Mouse (Mus musculus) forebrain, embryonic 14.5 days (tissue): ENCODE data around the gene Nutf2. TPM values are rescaled to one million over a fixed set of nuclear protein-coding genes. Genes with fewer than 3 reads are reported as not detected.

Experiments
- ATAC-seq: fragments of 200-750 bp; cut with Nextera tagmentation; 2 replicates; pipeline ENCODE4 v1.8.0; 2017; ENCODE audit warnings: mild to moderate bottlenecking, moderate library complexity
- DNase-seq: peaks from one replicate; pipeline ENCODE4 v3.0.0-alpha.2; 2015; ENCODE audit warnings: low spot score
- H3K27ac ChIP-seq: fragments of 300-500 bp; sonication (generic); 2 replicates; pipeline ENCODE4 v1.5.1; 2014; ENCODE audit warnings: low read depth, mild to moderate bottlenecking, control low read depth, low read length, moderate library complexity
- H3K27me3 ChIP-seq: fragments of 300-500 bp; sonication (generic); replicated peaks from 2 replicates; pipeline ENCODE4 v1.6.1; 2014; ENCODE audit warnings: low read length, control low read depth, mixed read lengths; ENCODE audit not compliant: control insufficient read depth, insufficient read depth
- H3K36me3 ChIP-seq: fragments of 300-500 bp; sonication (generic); 2 replicates; pipeline ENCODE4 v1.6.1; 2014; ENCODE audit warnings: low read length, control low read depth; ENCODE audit not compliant: control insufficient read depth, insufficient read depth
- H3K4me1 ChIP-seq: fragments of 300-500 bp; sonication (generic); 2 replicates; pipeline ENCODE4 v1.6.1; 2014; ENCODE audit warnings: antibody characterized with exemption, low read length, control low read depth; ENCODE audit not compliant: control insufficient read depth, insufficient read depth
- H3K4me2 ChIP-seq: fragments of 300-500 bp; sonication (generic); 2 replicates; pipeline ENCODE4 v1.6.1; 2014; ENCODE audit warnings: mild to moderate bottlenecking, control low read depth, low read length
- H3K4me3 ChIP-seq: fragments of 300-500 bp; sonication (generic); 2 replicates; pipeline ENCODE4 v1.5.1; 2014; ENCODE audit warnings: low read depth, low read length, control low read depth
- H3K9ac ChIP-seq: fragments of 300-500 bp; sonication (generic); 2 replicates; pipeline ENCODE4 v1.6.1; 2014; ENCODE audit warnings: mild to moderate bottlenecking, low read length, control low read depth, moderate library complexity
- H3K9me3 ChIP-seq: fragments of 300-500 bp; sonication (generic); replicated peaks from 2 replicates; pipeline ENCODE4 v1.6.1; 2016; ENCODE audit warnings: low read length, control low read depth, mixed read lengths; ENCODE audit not compliant: control insufficient read depth
- WGBS: fragments of 180-500 bp; shearing (Covaris S2); extraction: QIAGEN DNeasy Blood & Tissue Kit; methylation state at CpG from one replicate; pipeline ENCODE4 v1.1.7; 2014; 5-methylcytosine and 5-hydroxymethylcytosine counted together
- polyA plus RNA-seq: library from polyadenylated mRNA; unstranded; fragments of >200 nt; fragmentation: Nextera tagmentation; extraction: Ambion mirVana; gene quantifications from 2 replicates; pipeline ENCODE4 v1.2.1, GENCODE M21; 2014

Gene Nutf2
- polyA plus RNA-seq, 1 experiment from 2014 or later, result 283 TPM

GRCm38 (mm10) chr8:105861951-105862350, 1.6 kb downstream of the Nutf2 start:
- ATAC-seq (no peak), DNase-seq (no peak)
- Histone ChIP-seq H3K4me2 (peak overlapping the region; percentile 68), H3K27ac (no peak overlapping the region), H3K9me3 (no peaks in the 10 kb centered on the region), H3K4me1 (peaks cover 19% of the 10 kb centered on the region), H3K9ac (peak overlapping the region; percentile 95), H3K36me3 (peaks cover 26% of the 10 kb centered on the region), H3K4me3 (peak overlapping the region; percentile 97), H3K27me3 (no peaks in the 10 kb centered on the region)
- WGBS, result 0% methylated on average over 1 of the region's 1 CpGs

DNA sequence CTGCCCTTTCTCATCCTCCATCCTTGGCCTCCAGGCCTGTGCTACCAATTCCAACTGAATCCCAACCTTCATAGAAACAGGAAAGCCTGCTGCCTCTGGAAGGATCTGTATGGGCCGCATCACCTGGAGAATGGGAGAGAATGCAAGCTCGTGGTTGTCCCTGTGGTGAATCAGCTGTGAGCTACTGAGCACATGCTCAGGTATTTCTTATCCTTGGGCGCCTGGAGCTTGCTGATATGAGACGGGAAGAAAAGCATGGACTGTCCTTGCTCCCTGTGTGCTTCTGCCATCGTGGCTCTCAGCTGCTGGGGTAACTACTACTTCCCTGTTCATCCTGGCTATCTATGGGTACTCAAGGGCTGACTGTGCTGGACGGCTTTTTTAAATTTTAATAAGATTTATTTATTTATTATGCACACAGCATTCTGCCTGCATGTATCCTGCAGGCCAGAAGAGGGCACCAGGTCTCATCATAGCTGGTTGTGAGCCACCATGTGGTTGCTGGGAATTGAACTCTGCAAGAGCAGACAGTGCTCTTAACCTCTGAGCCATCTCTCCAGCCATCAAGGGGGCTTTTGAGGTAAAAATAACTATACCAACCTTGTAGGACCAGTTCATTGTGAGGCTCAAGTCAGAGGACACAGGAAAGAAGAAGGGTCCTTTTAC, 6.1 kb downstream of the Nutf2 start:
- peaks cover 54% of the 10 kb centered on the region for H3K36me3 ChIP-seq
- WGBS, result 84% methylated on average over 6 of the region's 6 CpGs
- H3K4me1 ChIP-seq, result peaks cover 8% of the 10 kb centered on the region
- ATAC-seq, result no peak
- no peak for DNase-seq
- no peak overlapping the region for H3K9ac ChIP-seq
- H3K4me2 ChIP-seq, result no peak overlapping the region
- H3K9me3 ChIP-seq, result no peaks in the 10 kb centered on the region
- H3K27me3 ChIP-seq, result no peaks in the 10 kb centered on the region
- no peak overlapping the region for H3K27ac ChIP-seq
- no peak overlapping the region for H3K4me3 ChIP-seq

- peaks cover 80% of the 10 kb centered on the region for H3K36me3 ChIP-seq
- H3K4me3 ChIP-seq, result no peak overlapping the region
- DNase-seq (no peak), ATAC-seq (no peak)
- WGBS, result 87% methylated on average over 6 of the region's 6 CpGs
- H3K9ac ChIP-seq, result no peak overlapping the region
- no peaks in the 10 kb centered on the region for H3K4me1 ChIP-seq
- H3K27ac ChIP-seq, result no peak overlapping the region
- H3K27me3 ChIP-seq, result no peaks in the 10 kb centered on the region
- H3K9me3 ChIP-seq, result no peaks in the 10 kb centered on the region
- H3K4me2 ChIP-seq, result no peak overlapping the region
Observed at GRCm38 (mm10) chr8:105874301-105874700, 13.9 kb downstream of the Nutf2 start.

DNA sequence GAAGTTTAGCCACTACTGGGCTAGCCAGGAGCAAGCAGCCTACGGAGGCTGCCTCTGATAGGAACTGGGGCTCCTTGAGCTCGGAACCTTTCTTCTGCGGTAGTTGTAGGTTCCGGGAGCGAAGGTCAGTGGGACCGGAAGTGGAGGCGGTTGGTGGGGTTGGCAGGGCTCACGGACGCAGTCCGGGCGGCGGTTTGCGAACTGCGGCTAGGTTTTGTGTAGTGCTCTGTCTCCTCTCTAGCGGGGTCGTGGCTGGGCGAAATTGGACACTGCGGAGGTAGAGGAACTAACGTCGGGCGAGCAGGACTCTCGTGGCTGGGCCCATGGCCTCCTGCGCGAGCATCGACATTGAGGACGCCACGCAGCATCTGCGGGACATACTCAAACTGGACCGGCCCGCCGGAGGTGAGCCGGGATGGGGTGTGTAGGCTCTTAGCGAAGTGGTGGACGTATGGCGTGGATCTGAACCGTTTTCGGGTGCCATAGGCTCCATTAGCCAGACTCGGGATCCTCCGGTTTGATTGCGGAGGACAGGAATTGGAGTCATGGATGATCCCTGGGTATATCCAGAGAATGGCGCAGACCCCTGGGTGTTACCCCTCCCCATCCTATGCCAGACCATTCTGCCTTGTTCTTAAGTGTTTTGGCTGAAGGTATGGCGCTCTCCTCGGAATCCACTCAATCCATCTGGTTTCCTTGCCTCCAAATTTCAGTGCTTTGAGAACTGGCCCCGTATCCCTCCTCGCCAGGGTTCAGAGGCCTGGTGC, 20.6 kb downstream of the Nutf2 start, which contains the start of gene Edc4:
Edc4 (plus strand) TSS at position 128 of the 767 bp plus-strand sequence.
- WGBS, result under 1% methylated on average over 45 of the region's 45 CpGs
- peak; percentile 90 for ATAC-seq

DNA sequence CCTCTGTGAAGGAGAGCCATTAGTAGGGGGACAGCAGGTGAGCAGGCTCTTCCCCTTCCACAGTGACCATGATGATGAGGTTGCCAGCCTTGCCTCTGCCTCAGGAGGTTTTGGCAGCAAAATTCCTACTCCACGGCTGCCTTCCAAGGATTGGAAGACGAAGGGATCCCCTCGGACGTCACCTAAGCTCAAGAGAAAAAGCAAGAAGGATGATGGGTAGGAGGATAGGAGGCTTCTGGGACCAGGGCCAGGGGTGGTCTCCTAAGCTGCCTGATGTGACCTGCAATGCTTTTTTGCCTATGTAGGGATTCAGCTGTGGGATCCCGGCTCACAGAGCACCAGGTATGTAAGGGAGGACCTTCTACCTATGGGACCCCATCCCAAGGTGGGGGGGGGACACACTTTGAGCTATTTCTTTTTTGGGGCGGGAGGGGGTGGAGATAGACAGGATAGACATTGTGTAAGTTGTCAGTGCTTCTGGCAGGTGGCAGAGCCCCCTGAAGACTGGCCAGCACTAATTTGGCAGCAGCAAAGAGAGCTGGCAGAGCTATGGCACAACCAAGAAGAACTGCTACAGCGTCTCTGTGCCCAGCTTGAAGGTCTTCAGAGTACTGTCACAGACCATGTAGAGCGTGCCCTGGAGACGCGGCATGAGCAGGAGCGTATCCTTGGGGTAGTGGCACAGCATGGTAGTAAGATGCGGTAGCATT, 29.5 kb downstream of the Nutf2 start:
- 91% methylated on average over 12 of the region's 12 CpGs for WGBS
- H3K36me3 ChIP-seq, result peaks cover 84% of the 10 kb centered on the region
- H3K9ac ChIP-seq, result no peak overlapping the region
- H3K4me3 ChIP-seq, result no peak overlapping the region
- H3K9me3 ChIP-seq, result no peaks in the 10 kb centered on the region
- H3K4me1 ChIP-seq, result 0 out of 2 replicates have a peak, but pooled peaks cover 3% of the 10 kb centered on the region
- DNase-seq (no peak), ATAC-seq (no peak)
- no peak overlapping the region for H3K4me2 ChIP-seq
- no peaks in the 10 kb centered on the region for H3K27me3 ChIP-seq
- H3K27ac ChIP-seq, result no peak overlapping the region

More for the DNA sequence above, 20.6 kb downstream of the Nutf2 start, which contains the start of gene Edc4:
- Histone ChIP-seq H3K9ac (peak within 1 kb of the TSS; percentile 81), H3K27ac (no peak within 1 kb of the TSS), H3K9me3 (no peaks in the 10 kb centered on the region), H3K4me3 (peak within 1 kb of the TSS; percentile 67), H3K27me3 (no peaks in the 10 kb centered on the region), H3K4me1 (peaks cover 13% of the 10 kb centered on the region), H3K36me3 (peaks cover 52% of the 10 kb centered on the region), H3K4me2 (peak within 1 kb of the TSS; percentile 67)
- DNase-seq, result peak; percentile 80

DNA sequence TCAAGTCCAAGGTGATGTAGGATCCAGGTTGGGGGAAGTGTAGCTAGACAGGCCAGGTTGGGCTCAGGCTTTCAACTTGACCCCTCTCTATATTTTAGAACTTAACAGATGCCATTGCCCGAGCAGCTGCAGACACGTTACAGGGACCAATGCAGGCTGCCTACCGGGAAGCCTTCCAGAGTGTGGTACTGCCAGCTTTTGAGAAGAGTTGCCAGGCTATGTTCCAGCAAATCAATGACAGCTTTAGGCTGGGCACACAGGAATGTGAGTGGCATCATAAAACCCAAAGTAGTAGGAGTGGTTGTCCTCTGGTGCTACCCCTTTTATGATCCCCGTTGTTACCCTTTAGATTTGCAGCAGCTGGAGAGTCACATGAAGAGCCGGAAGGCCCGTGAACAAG, 30.5 kb downstream of the Nutf2 start:
- Histone ChIP-seq H3K36me3 (peaks cover 75% of the 10 kb centered on the region), H3K4me1 (0 out of 2 replicates have a peak, but pooled peaks cover 3% of the 10 kb centered on the region), H3K4me3 (no peak overlapping the region), H3K4me2 (no peak overlapping the region), H3K9ac (no peak overlapping the region), H3K27me3 (no peaks in the 10 kb centered on the region), H3K9me3 (no peaks in the 10 kb centered on the region), H3K27ac (no peak overlapping the region)
- no peak for DNase-seq
- 89% methylated on average over 6 of the region's 6 CpGs for WGBS
- ATAC-seq, result no peak

GRCm38 (mm10) chr8:105892432-105892831, 32.1 kb downstream of the Nutf2 start:
- Histone ChIP-seq H3K4me2 (no peak overlapping the region), H3K4me3 (no peak overlapping the region), H3K36me3 (peaks cover 59% of the 10 kb centered on the region), H3K27ac (no peak overlapping the region), H3K9me3 (no peaks in the 10 kb centered on the region), H3K27me3 (no peaks in the 10 kb centered on the region), H3K4me1 (0 out of 2 replicates have a peak, but pooled peaks cover 3% of the 10 kb centered on the region), H3K9ac (no peak overlapping the region)
- 91% methylated on average over 6 of the region's 6 CpGs for WGBS
- peak; percentile 35 for DNase-seq
- ATAC-seq, result no peak

DNA sequence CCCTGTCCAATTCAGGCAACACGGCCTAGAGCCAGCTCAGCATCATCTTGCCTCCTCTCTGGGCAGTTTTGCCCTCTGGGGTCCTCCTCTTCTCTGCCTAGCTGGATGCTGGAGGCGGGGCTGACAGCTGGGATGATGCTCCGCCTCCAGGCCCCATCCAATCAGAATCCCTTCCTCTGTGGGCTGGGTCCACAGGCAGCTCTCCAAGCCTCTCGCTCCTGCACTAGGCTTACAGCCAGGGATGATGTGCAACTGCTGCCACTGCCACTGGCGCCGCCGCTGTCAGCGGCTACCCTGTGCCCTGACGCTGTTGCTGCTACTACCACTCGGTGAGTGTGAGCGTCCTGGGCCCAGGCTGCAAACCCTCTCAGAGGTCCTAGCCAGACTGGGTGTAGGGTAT, 33.0 kb downstream of the Nutf2 start, which contains the start of gene Nrn1l:
Nrn1l (plus strand) TSS at position 229 of the 400 bp plus-strand sequence.
- DNase-seq (peak; percentile 85), ATAC-seq (peak; percentile 90)
- Histone ChIP-seq H3K36me3 (peaks cover 50% of the 10 kb centered on the region), H3K4me3 (no peak within 1 kb of the TSS), H3K9ac (peak within 1 kb of the TSS; percentile 50), H3K27ac (peak within 1 kb of the TSS; percentile 27; the same call in 1 of the 2 replicates), H3K9me3 (no peaks in the 10 kb centered on the region), H3K4me1 (0 out of 2 replicates have a peak, but pooled peaks cover 3% of the 10 kb centered on the region), H3K27me3 (no peaks in the 10 kb centered on the region), H3K4me2 (no peak within 1 kb of the TSS)
- 3% methylated on average over 11 of the region's 11 CpGs for WGBS
